Mouse (Mus musculus): ENCODE results near the gene Gfpt1. TPM values are rescaled to one million over a fixed set of nuclear protein-coding genes. Genes with fewer than 3 reads are reported as not detected.
A peak's percentile ranks its signal among the peaks of the same experiment; 100 is the strongest.
"Not testable (repeated sequence)": the region's sequence is repeated elsewhere in the genome, so short reads cannot be mapped to it uniquely, and the experiment has no call there.

The Gfpt1 gene
- total RNA-seq, 2 experiments from 2014 or later, result 32.0 to 34.4 TPM

DNA sequence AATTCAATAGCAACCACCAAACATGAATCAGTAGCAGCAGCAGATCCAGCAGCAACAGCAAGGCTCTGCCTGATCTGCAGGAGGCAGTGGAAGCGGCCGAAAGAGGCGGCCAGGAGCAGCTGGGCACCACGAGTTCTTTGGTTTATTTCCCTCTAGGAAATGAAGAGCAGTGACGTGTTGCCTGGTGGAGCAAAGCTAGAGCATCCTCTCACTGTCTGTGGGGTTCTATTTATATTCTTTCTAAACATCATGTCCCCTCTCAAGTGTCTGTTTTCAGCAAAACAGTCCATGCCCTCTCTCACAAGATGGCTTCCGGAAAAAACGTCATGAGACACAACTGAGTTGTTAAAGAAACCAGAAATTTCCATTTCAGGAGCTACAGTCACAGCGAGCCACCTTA is 3.5 kb upstream of the Gfpt1 start:
- no peak for ATAC-seq (replicated peaks; ENCODE audit: low FRiP score, low TSS enrichment, poor library complexity, severe bottlenecking)

DNA sequence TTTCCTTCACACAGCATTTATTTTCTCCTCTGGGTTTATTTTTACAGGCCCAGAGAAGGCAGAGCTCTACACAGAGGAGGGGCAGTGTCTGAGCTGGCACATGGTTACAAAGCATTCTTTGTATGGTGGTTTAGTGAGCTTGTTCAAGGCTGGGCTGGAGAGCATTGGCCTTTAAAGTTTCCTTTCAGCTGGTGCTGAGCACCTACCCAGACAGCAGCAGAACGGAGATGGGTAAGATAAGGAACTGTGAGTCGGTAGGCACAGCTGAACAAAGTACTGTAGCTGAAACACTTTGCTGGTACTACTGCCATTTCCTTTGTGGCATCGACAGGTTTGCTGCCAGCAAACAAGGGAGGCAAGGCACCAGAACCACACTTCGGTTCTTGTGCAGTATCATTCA is 1.7 kb upstream of the Gfpt1 start:
- ATAC-seq (replicated peaks; ENCODE audit: low FRiP score, low TSS enrichment, poor library complexity, severe bottlenecking), result peak; percentile 25; the same call in 1 of the 2 replicates

- ATAC-seq (replicated peaks; ENCODE audit: low FRiP score, low TSS enrichment, poor library complexity, severe bottlenecking), result no peak
These were observed 1.2 kb upstream of the Gfpt1 start for GRCm38 (mm10) chr6:87041431-87041830.

DNA sequence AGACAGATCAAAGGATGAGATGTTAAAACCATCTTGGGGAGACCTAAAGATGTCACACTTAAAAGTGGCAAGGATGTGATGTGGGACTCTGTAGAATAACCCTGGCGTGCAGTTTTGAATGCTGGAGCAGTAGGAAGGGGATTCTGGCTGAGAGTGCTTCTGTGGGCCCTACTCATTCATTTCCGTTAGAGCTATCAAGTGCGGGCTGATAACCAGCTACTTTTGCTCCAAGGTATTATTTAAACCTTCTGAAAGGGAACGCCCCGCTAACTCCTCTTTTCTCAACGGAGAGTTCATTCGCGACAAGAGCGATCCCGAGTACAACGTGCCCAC is 676 bp upstream of the Gfpt1 start:
- no peak for ATAC-seq (replicated peaks; ENCODE audit: low FRiP score, low TSS enrichment, poor library complexity, severe bottlenecking)

GRCm38 (mm10) chr6:87043131-87043516 is 478 bp downstream of the Gfpt1 start:
- ATAC-seq (replicated peaks; ENCODE audit: low FRiP score, low TSS enrichment, poor library complexity, severe bottlenecking), result 0 out of 2 replicates have a peak, but pooled peaks have one; percentile 4

- ATAC-seq (replicated peaks; ENCODE audit: low FRiP score, low TSS enrichment, poor library complexity, severe bottlenecking), result no peak
These were observed 2.2 kb downstream of the Gfpt1 start for GRCm38 (mm10) chr6:87044895-87045294.

DNA sequence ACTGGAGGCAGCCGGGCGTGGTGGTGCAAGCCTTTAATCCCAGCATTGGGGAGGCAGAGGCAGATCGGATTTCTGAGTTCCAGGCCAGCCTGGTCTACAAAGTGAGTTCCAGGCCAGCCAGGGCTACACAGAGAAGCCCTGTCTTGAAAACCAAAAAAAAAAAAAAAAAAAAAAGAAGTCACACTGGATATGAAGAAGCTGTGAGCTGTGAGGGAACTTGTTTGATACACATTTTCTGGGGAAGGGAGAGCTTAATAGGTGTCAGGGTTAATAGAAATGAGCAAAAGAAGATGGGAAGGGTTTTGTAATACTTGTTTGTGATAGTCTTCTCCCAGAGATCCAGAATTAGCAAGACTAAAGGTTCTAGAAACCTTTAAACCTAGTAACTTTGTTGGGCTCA is 2.9 kb downstream of the Gfpt1 start:
- no peak for ATAC-seq (replicated peaks; ENCODE audit: low FRiP score, low TSS enrichment, poor library complexity, severe bottlenecking)

- ATAC-seq (replicated peaks; ENCODE audit: low FRiP score, low TSS enrichment, poor library complexity, severe bottlenecking), result not testable (repeated sequence)
These were observed 6.1 kb downstream of the Gfpt1 start for GRCm38 (mm10) chr6:87048712-87049111.

DNA sequence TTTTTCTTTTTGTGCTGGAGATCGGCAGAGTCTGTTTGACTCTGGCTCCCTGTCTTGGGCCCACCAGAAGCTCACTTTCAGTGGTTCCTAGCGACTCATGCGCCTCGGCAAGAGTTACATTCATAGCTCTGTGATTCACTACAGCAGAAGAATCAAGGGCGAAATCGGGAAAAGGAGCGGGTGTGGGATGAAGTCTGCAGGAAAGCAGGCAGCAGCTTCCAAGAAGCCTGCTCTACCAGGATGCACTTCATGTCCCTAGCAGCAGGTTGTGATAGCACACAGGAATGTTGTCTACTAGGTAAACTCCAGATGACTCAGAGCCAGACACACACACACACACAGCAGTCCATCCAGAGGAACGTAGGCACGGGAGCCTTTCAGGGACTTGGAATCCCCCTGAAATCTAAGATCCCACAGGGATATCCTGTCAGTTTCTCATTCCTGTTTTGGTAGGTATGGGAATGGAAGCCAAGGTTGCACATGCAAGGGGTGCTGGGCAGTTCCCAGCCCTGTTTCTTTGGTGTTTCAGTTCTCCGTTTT is 9.3 kb downstream of the Gfpt1 start:
- no peak for ATAC-seq (replicated peaks; ENCODE audit: low FRiP score, low TSS enrichment, poor library complexity, severe bottlenecking)

GRCm38 (mm10) chr6:87054193-87054592 is 11.5 kb downstream of the Gfpt1 start:
- ATAC-seq (replicated peaks; ENCODE audit: low FRiP score, low TSS enrichment, poor library complexity, severe bottlenecking), result no peak

DNA sequence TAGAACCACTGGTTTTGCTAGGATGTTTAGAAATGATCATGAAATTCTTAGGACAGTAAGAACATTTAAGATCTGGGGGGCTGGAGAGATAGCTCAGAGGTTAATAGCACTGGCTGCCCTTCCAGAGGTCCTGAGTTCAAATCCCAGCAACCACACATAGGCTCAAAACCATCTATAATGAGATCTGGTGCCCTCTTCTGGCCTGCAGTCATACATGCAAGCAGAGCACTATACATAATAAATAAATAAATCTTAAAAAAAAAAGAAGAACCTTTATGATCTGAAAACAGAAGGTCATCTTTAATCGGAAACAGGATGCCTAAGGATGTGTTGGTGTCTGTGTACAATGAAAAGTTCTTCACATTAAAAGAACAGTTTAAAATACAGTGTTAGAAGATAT is 17.1 kb downstream of the Gfpt1 start:
- no peak for ATAC-seq (replicated peaks; ENCODE audit: low FRiP score, low TSS enrichment, poor library complexity, severe bottlenecking)

- no peak for ATAC-seq (replicated peaks; ENCODE audit: low FRiP score, low TSS enrichment, poor library complexity, severe bottlenecking)
These were observed 20.9 kb downstream of the Gfpt1 start for GRCm38 (mm10) chr6:87063586-87063985.

GRCm38 (mm10) chr6:87068209-87068608 is 25.6 kb downstream of the Gfpt1 start:
- ATAC-seq (replicated peaks; ENCODE audit: low FRiP score, low TSS enrichment, poor library complexity, severe bottlenecking), result no peak

DNA sequence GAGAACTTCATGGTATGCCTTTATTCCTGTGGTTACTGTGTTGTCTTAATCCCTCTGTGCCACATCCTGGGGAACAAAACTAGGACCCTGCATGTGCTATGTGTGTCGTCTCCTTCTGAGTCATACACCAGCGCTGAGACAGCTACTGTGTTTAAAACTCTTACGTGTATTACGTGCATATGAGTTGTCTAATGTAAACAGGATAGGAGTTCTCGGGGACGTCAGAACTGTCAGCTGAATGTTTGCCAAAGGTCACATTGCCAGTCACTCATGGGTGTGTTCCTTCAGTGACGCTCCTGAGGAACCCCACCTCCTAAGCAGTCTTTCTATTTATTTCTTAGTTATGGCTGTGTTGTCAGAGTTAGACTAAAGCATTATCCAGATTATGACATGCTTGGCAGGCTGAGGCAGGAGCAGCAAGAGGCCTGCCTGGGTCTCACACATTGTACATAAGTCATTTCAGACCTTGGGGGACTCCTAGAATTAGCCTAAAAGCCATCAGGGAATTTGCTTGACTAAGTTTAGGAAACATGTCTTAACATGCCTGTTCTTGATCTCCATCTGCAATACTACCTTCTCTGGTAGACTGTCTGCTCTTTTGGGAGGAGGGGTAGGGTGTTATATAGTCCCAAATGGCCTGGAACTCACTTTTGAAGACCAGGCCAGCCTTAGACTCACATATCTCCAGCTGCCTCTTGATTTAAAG is 26.7 kb downstream of the Gfpt1 start:
- no peak for ATAC-seq (replicated peaks; ENCODE audit: low FRiP score, low TSS enrichment, poor library complexity, severe bottlenecking)

DNA sequence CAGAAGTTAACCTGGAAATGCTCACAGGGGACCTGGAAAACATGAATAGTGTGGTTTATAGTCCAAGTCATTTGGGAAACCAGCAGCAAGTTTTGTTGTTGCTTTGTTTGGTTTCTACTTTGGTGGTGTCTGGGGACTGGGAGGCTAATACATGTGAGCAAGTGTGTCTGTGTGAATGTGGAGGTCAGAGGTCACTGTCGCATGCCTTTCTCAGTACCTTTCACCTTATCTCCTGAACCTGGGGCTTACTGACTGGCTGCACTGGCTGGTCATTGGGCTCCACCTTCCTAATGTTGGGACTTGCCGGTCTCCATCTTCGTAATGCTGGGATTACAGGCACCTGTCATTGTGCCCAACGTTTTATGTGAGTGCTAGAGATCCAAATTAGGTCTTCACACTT is 28.0 kb downstream of the Gfpt1 start:
- ATAC-seq (replicated peaks; ENCODE audit: low FRiP score, low TSS enrichment, poor library complexity, severe bottlenecking), result no peak

GRCm38 (mm10) chr6:87072759-87073158 is 30.1 kb downstream of the Gfpt1 start:
- no peak for ATAC-seq (replicated peaks; ENCODE audit: low FRiP score, low TSS enrichment, poor library complexity, severe bottlenecking)

GRCm38 (mm10) chr6:87075092-87075685 is 32.5 kb downstream of the Gfpt1 start:
- ATAC-seq (replicated peaks; ENCODE audit: low FRiP score, low TSS enrichment, poor library complexity, severe bottlenecking), result peak; percentile 81

DNA sequence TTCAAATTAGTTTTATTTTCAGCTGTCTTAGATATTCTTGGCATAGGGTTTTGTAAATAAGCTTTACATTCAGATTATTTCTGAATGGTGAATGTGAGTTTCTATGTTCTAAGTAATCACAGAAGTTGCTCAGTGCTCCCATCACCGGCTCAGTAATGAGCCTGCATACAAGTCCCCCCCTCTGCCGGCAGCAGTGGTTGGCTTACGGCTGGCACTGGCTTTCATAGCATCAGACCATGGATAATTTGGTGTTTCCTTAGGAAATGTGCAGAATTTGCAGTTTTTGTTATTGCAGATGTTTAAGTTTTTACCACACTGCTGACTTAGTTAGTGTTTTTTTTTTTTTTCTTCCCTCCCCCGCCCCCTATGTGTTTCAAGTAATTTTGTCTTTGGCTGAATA is 36.8 kb downstream of the Gfpt1 start:
- no peak for ATAC-seq (replicated peaks; ENCODE audit: low FRiP score, low TSS enrichment, poor library complexity, severe bottlenecking)

DNA sequence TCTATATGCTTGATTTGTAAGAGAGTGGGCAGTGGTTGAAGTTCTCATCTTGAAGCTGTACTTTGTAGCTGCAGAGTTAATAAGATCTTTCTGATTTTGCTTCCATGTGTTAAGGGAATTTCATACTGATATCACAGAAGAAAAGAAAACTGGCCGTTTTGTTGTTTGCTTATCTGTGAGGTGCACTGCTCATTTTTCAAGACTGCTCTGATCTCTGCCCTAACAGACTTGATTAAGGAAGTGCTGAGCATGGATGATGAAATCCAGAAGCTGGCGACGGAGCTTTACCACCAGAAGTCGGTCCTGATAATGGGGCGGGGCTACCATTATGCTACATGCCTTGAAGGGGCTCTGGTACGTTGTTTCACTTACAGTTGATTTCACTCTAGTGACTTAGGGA is 42.4 kb downstream of the Gfpt1 start:
- peak; percentile 99 for ATAC-seq (replicated peaks; ENCODE audit: low FRiP score, low TSS enrichment, poor library complexity, severe bottlenecking)

- ATAC-seq (replicated peaks; ENCODE audit: low FRiP score, low TSS enrichment, poor library complexity, severe bottlenecking), result no peak
These were observed 45.7 kb downstream of the Gfpt1 start for GRCm38 (mm10) chr6:87088356-87088755.

- ATAC-seq (replicated peaks; ENCODE audit: low FRiP score, low TSS enrichment, poor library complexity, severe bottlenecking), result no peak
These were observed 48.2 kb downstream of the Gfpt1 start for GRCm38 (mm10) chr6:87090877-87091276.
